Mouse (Mus musculus) embryonic facial prominence, embryonic 14.5 days (tissue): Measurements from ENCODE around the gene Lrrc74a. TPM values are rescaled to one million over a fixed set of nuclear protein-coding genes. Genes with fewer than 3 reads are reported as not detected.

Experiments
- ATAC-seq: fragments of 200-750 bp; cut with Nextera tagmentation; 2 replicates; pipeline ENCODE4 v1.8.0; 2017; ENCODE audit warnings: low read depth, moderate number of reproducible peaks, moderate TSS enrichment
- DNase-seq: peaks from one replicate; pipeline ENCODE4 v3.0.0-alpha.2; 2015; ENCODE audit warnings: low spot score
- H3K27ac ChIP-seq: fragments of 300-500 bp; sonication (generic); replicated peaks from 2 replicates; pipeline ENCODE4 v1.5.1; 2014; ENCODE audit warnings: low read depth, mild to moderate bottlenecking, low read length, moderate library complexity
- H3K27me3 ChIP-seq: fragments of 300-500 bp; sonication (generic); replicated peaks from 2 replicates; pipeline ENCODE4 v1.6.1; 2014; ENCODE audit warnings: low read length; ENCODE audit not compliant: control insufficient read depth, insufficient read depth
- H3K36me3 ChIP-seq: fragments of 300-500 bp; sonication (generic); 2 replicates; pipeline ENCODE4 v1.6.1; 2014; ENCODE audit warnings: low read length, mixed read lengths; ENCODE audit not compliant: control insufficient read depth, insufficient read depth
- H3K4me1 ChIP-seq: fragments of 300-500 bp; sonication (generic); 2 replicates; pipeline ENCODE4 v1.6.1; 2014; ENCODE audit warnings: antibody characterized with exemption, low read length; ENCODE audit not compliant: control insufficient read depth, insufficient read depth
- H3K4me2 ChIP-seq: fragments of 300-500 bp; sonication (generic); 2 replicates; pipeline ENCODE4 v1.6.1; 2014; ENCODE audit warnings: low read depth, mild to moderate bottlenecking, low read length, moderate library complexity, mixed read lengths
- H3K4me3 ChIP-seq: fragments of 300-500 bp; sonication (generic); 2 replicates; pipeline ENCODE4 v1.5.1; 2014; ENCODE audit warnings: low read depth, mild to moderate bottlenecking, low read length
- H3K9ac ChIP-seq: fragments of 300-500 bp; sonication (generic); 2 replicates; pipeline ENCODE4 v1.6.1; 2014; ENCODE audit warnings: low read depth, mild to moderate bottlenecking, low read length, moderate library complexity, mixed read lengths
- H3K9me3 ChIP-seq: fragments of 300-500 bp; sonication (generic); 2 replicates; pipeline ENCODE4 v1.6.1; 2016; ENCODE audit warnings: low read length; ENCODE audit not compliant: control insufficient read depth
- WGBS: fragments of 180-500 bp; shearing (Covaris S2); extraction: QIAGEN DNeasy Blood & Tissue Kit; methylation state at CpG from one replicate; pipeline ENCODE4 v1.1.7; 2014; 5-methylcytosine and 5-hydroxymethylcytosine counted together
- polyA plus RNA-seq: library from polyadenylated mRNA; unstranded; fragments of >200 nt; fragmentation: Nextera tagmentation; extraction: Ambion mirVana; gene quantifications from 2 replicates; pipeline ENCODE4 v1.2.1, GENCODE M21; 2014

Lrrc74a gene
- polyA plus RNA-seq, 1 experiment from 2014 or later: not detected

- no peaks in the 10 kb centered on the region for H3K27me3 ChIP-seq
- no peak for DNase-seq
- H3K27ac ChIP-seq: no peak overlapping the region
- no peak overlapping the region for H3K4me3 ChIP-seq
- peaks cover 5% of the 10 kb centered on the region; the same call in 1 of the 2 replicates for H3K4me1 ChIP-seq
- no peak overlapping the region for H3K9ac ChIP-seq
- H3K4me2 ChIP-seq: no peak overlapping the region
- H3K36me3 ChIP-seq: peaks cover 14% of the 10 kb centered on the region; the same call in 1 of the 2 replicates
- no peaks in the 10 kb centered on the region for H3K9me3 ChIP-seq
- ATAC-seq: no peak
- 89% methylated on average over 3 of the region's 3 CpGs for WGBS
These were observed 31.5 kb upstream of the Lrrc74a start for GRCm38 (mm10) chr12:86702690-86703089.

- no peak for ATAC-seq
- no peak overlapping the region for H3K4me2 ChIP-seq
- no peak overlapping the region for H3K4me3 ChIP-seq
- no peaks in the 10 kb centered on the region for H3K4me1 ChIP-seq
- no peak for DNase-seq
- no peaks in the 10 kb centered on the region for H3K9me3 ChIP-seq
- H3K27ac ChIP-seq: no peak overlapping the region
- 87% methylated on average over 5 of the region's 5 CpGs for WGBS
- H3K9ac ChIP-seq: no peak overlapping the region
- H3K27me3 ChIP-seq: no peaks in the 10 kb centered on the region
- peaks cover 14% of the 10 kb centered on the region; the same call in 1 of the 2 replicates for H3K36me3 ChIP-seq
These were observed 28.3 kb upstream of the Lrrc74a start for GRCm38 (mm10) chr12:86705843-86706242.

- no peak overlapping the region for H3K4me3 ChIP-seq
- no peak overlapping the region for H3K27ac ChIP-seq
- H3K36me3 ChIP-seq: peaks cover 8% of the 10 kb centered on the region; the same call in 1 of the 2 replicates
- H3K4me2 ChIP-seq: no peak overlapping the region
- H3K9me3 ChIP-seq: no peaks in the 10 kb centered on the region
- WGBS: 61% methylated on average over 5 of the region's 5 CpGs
- ATAC-seq (no peak), DNase-seq (peak; percentile 51)
- no peak overlapping the region for H3K9ac ChIP-seq
- H3K4me1 ChIP-seq: no peaks in the 10 kb centered on the region
- no peaks in the 10 kb centered on the region for H3K27me3 ChIP-seq
These were observed 20.1 kb upstream of the Lrrc74a start for GRCm38 (mm10) chr12:86714026-86714425.

GRCm38 (mm10) chr12:86715401-86715800, 18.8 kb upstream of the Lrrc74a start:
- Histone ChIP-seq H3K36me3 (peaks cover 10% of the 10 kb centered on the region; the same call in 1 of the 2 replicates), H3K4me2 (no peak overlapping the region), H3K4me1 (no peaks in the 10 kb centered on the region), H3K4me3 (no peak overlapping the region), H3K9me3 (no peaks in the 10 kb centered on the region), H3K27ac (no peak overlapping the region), H3K9ac (no peak overlapping the region), H3K27me3 (no peaks in the 10 kb centered on the region)
- WGBS: 58% methylated on average over 5 of the region's 5 CpGs
- no peak for DNase-seq
- ATAC-seq: no peak

GRCm38 (mm10) chr12:86716962-86717361, 17.2 kb upstream of the Lrrc74a start:
- DNase-seq: no peak
- no peak for ATAC-seq
- Histone ChIP-seq H3K4me1 (0 out of 2 replicates have a peak, but pooled peaks cover 2% of the 10 kb centered on the region), H3K4me3 (no peak overlapping the region), H3K36me3 (peaks cover 15% of the 10 kb centered on the region; the same call in 1 of the 2 replicates), H3K4me2 (no peak overlapping the region), H3K27ac (no peak overlapping the region), H3K9me3 (no peaks in the 10 kb centered on the region), H3K9ac (no peak overlapping the region), H3K27me3 (no peaks in the 10 kb centered on the region)
- WGBS: 87% methylated on average over 11 of the region's 11 CpGs

GRCm38 (mm10) chr12:86719961-86720639, 14.1 kb upstream of the Lrrc74a start:
- Histone ChIP-seq H3K4me3 (no peak overlapping the region), H3K4me1 (0 out of 2 replicates have a peak, but pooled peaks cover 3% of the 10 kb centered on the region), H3K27me3 (no peaks in the 10 kb centered on the region), H3K36me3 (peaks cover 15% of the 10 kb centered on the region; the same call in 1 of the 2 replicates), H3K9ac (no peak overlapping the region), H3K4me2 (no peak overlapping the region), H3K27ac (no peak overlapping the region), H3K9me3 (no peaks in the 10 kb centered on the region)
- ATAC-seq (no peak), DNase-seq (no peak)
- WGBS: 77% methylated on average over 18 of the region's 18 CpGs

- Histone ChIP-seq H3K4me2 (no peak overlapping the region), H3K4me3 (no peak overlapping the region), H3K9ac (no peak overlapping the region), H3K27ac (no peak overlapping the region), H3K36me3 (peaks cover 11% of the 10 kb centered on the region; the same call in 1 of the 2 replicates), H3K4me1 (peaks cover 7% of the 10 kb centered on the region; the same call in 1 of the 2 replicates), H3K9me3 (no peaks in the 10 kb centered on the region), H3K27me3 (no peaks in the 10 kb centered on the region)
- DNase-seq: peak; percentile 47
- no peak for ATAC-seq
- WGBS: 75% methylated on average over 5 of the region's 5 CpGs
These were observed 12.7 kb upstream of the Lrrc74a start for GRCm38 (mm10) chr12:86721453-86721852.

- peaks cover 7% of the 10 kb centered on the region; the same call in 1 of the 2 replicates for H3K4me1 ChIP-seq
- H3K9me3 ChIP-seq: no peaks in the 10 kb centered on the region
- H3K4me3 ChIP-seq: no peak overlapping the region
- WGBS: 65% methylated on average over 2 of the region's 2 CpGs
- peak; percentile 44 for DNase-seq
- no peaks in the 10 kb centered on the region for H3K27me3 ChIP-seq
- H3K4me2 ChIP-seq: no peak overlapping the region
- 0 out of 2 replicates have a peak, but pooled peaks cover 7% of the 10 kb centered on the region for H3K36me3 ChIP-seq
- ATAC-seq: no peak
- no peak overlapping the region; the same call in 1 of the 2 replicates for H3K9ac ChIP-seq
- no peak overlapping the region for H3K27ac ChIP-seq
These were observed 9.9 kb upstream of the Lrrc74a start for GRCm38 (mm10) chr12:86724300-86724699.
